Mouse (Mus musculus) liver, embryonic 14.5 days (tissue): ENCODE data around the gene Mapkapk3. TPM values are rescaled to one million over a fixed set of nuclear protein-coding genes. Genes with fewer than 3 reads are reported as not detected.

Source experiments
- ATAC-seq: fragments of 200-750 bp; cut with Nextera tagmentation; 2 replicates; pipeline ENCODE4 v1.8.0; 2017; ENCODE audit warnings: moderate number of reproducible peaks, mild to moderate bottlenecking, moderate library complexity; ENCODE audit not compliant: insufficient read depth
- DNase-seq, 3 experiments: peaks; one replicate each; pipeline ENCODE4 v3.0.0-alpha.2; 2012 to 2013; ENCODE audit warnings: low read depth in 3 of 3, low spot score in 3 of 3
- H3K27ac ChIP-seq: fragments of 300-500 bp; sonication (generic); 2 replicates; pipeline ENCODE4 v1.5.1; 2014; ENCODE audit warnings: moderate library complexity, mild to moderate bottlenecking, control low read depth, inconsistent platforms
- H3K27me3 ChIP-seq: fragments of 300-500 bp; sonication (generic); 2 replicates; pipeline ENCODE4 v1.6.1; 2014; ENCODE audit warnings: mild to moderate bottlenecking, low read length, moderate library complexity; ENCODE audit not compliant: control insufficient read depth, insufficient read depth
- H3K36me3 ChIP-seq: fragments of 300-500 bp; sonication (generic); replicated peaks from 2 replicates; pipeline ENCODE4 v1.6.1; 2014; ENCODE audit warnings: low read depth; ENCODE audit not compliant: control insufficient read depth, insufficient read depth
- H3K4me1 ChIP-seq, 2 experiments: fragments of 200-500 bp in 1 of 2; fragments of 300-500 bp in 1 of 2; sonication (generic) in 1 of 2; replicated peaks; 2 replicates each; pipeline ENCODE4 v1.6.1; 2012 to 2014; ENCODE audit warnings: antibody characterized with exemption in 1 of 2, inconsistent platforms in 1 of 2, low read length in 1 of 2; ENCODE audit not compliant: control insufficient read depth in 2 of 2, insufficient read depth in 2 of 2
- H3K4me2 ChIP-seq: fragments of 300-500 bp; sonication (generic); 2 replicates; pipeline ENCODE4 v1.6.1; 2014; ENCODE audit warnings: low read depth, mild to moderate bottlenecking, control low read depth, moderate library complexity
- H3K4me3 ChIP-seq, 2 experiments: fragments of 200-500 bp in 1 of 2; fragments of 300-500 bp in 1 of 2; sonication (generic) in 1 of 2; 2 replicates each; pipeline ENCODE4 v1.5.1; 2012 to 2014; ENCODE audit warnings: low read depth in 2 of 2, low read length in 2 of 2, mild to moderate bottlenecking in 2 of 2, control low read depth in 1 of 2, inconsistent platforms in 1 of 2, moderate library complexity in 1 of 2; ENCODE audit not compliant: insufficient read depth in 1 of 2
- H3K9ac ChIP-seq: fragments of 300-500 bp; sonication (generic); replicated peaks from 2 replicates; pipeline ENCODE4 v1.6.1; 2014; ENCODE audit warnings: mild to moderate bottlenecking, control low read depth, moderate library complexity
- H3K9me3 ChIP-seq: fragments of 300-500 bp; sonication (generic); 2 replicates; pipeline ENCODE4 v1.6.1; 2016; ENCODE audit warnings: low read length, mixed read lengths; ENCODE audit not compliant: control insufficient read depth
- CTCF ChIP-seq: IDR thresholded peaks from 2 replicates; pipeline ENCODE4 v1.5.1; 2016; ENCODE audit warnings: antibody characterized with exemption, low read depth, control low read depth
- EP300 ChIP-seq: IDR thresholded peaks from 2 replicates; pipeline ENCODE4 v1.6.1; 2016; ENCODE audit warnings: antibody characterized with exemption, low read depth
- WGBS: fragments of 180-500 bp; shearing (Covaris S2); extraction: QIAGEN DNeasy Blood & Tissue Kit; methylation state at CpG from one replicate; pipeline ENCODE4 v1.1.7; 2014; ENCODE audit not compliant: insufficient replicate concordance; 5-methylcytosine and 5-hydroxymethylcytosine counted together
- polyA plus RNA-seq, 2 experiments: library from polyadenylated mRNA; depleted of rRNA in 1 of 2; stranded (reverse) in 1 of 2; unstranded in 1 of 2; fragments of >200 nt; fragmentation: Nextera tagmentation in 1 of 2; extraction: Ambion mirVana in 1 of 2; gene quantifications; 2 replicates each; pipeline versions ENCODE4 v1.2.1 to v1.2.3; 2012 to 2014

Mapkapk3 gene
- polyA plus RNA-seq, 2 experiments, result 6.2 to 8.0 TPM

DNA sequence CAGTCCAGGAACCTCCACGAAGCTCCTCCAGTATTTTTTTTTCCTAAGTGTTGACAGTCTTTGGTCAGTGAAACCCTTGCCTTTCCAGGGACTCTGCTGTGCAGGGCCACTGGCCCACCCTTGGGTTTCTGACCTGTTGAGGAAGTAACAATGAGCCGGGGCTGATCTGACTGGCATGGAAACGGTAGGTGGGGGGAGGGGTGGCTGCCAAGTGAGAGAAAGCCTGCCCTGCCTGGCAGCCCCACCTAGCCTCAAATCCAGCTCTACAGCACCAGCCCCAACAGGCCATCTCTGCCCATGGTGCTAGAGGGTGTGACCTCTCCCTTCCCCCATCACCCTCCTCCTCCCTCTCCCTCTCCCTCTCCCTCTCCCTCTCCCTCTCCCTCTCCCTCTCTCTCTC lies 4.7 kb downstream of the Mapkapk3 start:
- DNase-seq (no peak), ATAC-seq (no peak)
- Histone ChIP-seq H3K36me3 (no peaks in the 10 kb centered on the region), H3K4me2 (no peak overlapping the region), H3K4me3 (no peak overlapping the region), H3K27me3 (no peaks in the 10 kb centered on the region), H3K27ac (no peak overlapping the region), H3K9ac (no peak overlapping the region), H3K4me1 (peaks cover 4 to 35% of the 10 kb centered on the region in 2 experiments), H3K9me3 (no peaks in the 10 kb centered on the region)
- TF ChIP-seq EP300 (no peak), CTCF (no peak)
- WGBS, result 11% methylated on average over 3 of the region's 3 CpGs

DNA sequence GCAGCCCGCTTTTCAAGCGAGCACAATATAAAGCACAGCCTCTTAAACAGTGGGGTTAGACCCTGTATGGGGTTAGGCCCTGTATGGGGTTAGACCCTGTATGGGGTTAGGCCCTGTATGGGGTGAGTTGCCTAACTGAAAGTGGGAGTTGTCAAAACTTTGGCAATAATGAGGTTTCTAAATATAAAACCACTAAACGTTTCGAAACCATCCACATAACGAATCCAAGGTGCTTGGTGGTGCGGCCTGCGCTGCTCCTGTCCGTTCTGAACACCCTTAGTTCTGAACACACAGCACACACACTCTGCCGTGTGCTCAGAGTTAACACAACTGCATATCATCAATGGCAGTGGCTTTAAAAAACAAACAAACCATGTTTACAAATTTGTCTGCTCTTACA lies 6.7 kb downstream of the Mapkapk3 start:
- H3K4me1 ChIP-seq, result peaks cover 5 to 27% of the 10 kb centered on the region in 2 experiments; a peak in 3 of 4 replicates
- no peak overlapping the region for H3K4me2 ChIP-seq
- ATAC-seq (no peak), DNase-seq (no peak)
- H3K9ac ChIP-seq, result no peak overlapping the region
- H3K36me3 ChIP-seq, result no peaks in the 10 kb centered on the region
- 77% methylated on average over 9 of the region's 9 CpGs for WGBS
- no peak overlapping the region for H3K4me3 ChIP-seq
- TF ChIP-seq CTCF (no peak), EP300 (no peak)
- H3K9me3 ChIP-seq, result no peaks in the 10 kb centered on the region
- H3K27me3 ChIP-seq, result no peaks in the 10 kb centered on the region
- H3K27ac ChIP-seq, result no peak overlapping the region

DNA sequence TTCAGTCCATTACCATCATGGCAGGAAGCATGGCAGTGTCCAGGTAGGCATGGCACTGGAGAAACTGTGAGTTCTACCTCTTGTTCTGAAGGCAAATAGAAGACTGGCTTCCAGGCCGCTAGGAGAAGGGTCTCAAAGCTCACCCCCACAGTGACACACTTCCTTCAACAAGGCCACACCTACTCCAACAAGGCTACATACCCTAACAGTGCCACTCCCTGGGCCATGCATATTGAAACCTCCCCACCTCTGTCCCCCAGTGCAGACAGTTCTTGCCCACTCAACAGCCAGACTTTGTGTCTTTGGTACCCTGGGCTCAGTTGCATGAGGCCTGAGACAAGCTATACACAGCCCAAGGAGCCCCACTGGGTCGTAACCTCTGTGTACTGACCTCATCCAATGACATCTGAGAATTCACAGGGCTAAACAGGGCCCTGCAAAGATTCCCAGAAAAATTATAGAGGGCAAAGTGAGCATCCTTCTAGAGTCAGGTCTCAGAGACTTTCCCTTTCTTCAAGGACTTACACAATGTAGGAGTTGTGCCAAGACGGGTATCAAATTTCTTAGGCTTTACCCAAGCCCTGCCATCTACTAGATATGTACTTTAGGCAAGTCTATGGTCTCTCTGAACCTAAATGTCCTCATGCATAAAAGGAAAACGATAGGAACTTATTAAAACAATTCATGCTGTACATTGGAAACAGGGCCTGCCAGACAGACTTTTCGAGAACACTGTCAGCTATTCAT lies 8.3 kb downstream of the Mapkapk3 start:
- 65% methylated on average over 5 of the region's 5 CpGs for WGBS
- no peak for DNase-seq
- H3K27ac ChIP-seq, result no peak overlapping the region
- no peaks in the 10 kb centered on the region for H3K36me3 ChIP-seq
- no peak overlapping the region for H3K4me3 ChIP-seq
- ATAC-seq, result no peak
- TF ChIP-seq EP300 (no peak), CTCF (no peak)
- H3K4me2 ChIP-seq, result no peak overlapping the region
- H3K4me1 ChIP-seq, result peaks cover 5 to 15% of the 10 kb centered on the region in 2 experiments; a peak in 3 of 4 replicates
- H3K9me3 ChIP-seq, result no peaks in the 10 kb centered on the region
- H3K9ac ChIP-seq, result no peak overlapping the region
- H3K27me3 ChIP-seq, result no peaks in the 10 kb centered on the region

DNA sequence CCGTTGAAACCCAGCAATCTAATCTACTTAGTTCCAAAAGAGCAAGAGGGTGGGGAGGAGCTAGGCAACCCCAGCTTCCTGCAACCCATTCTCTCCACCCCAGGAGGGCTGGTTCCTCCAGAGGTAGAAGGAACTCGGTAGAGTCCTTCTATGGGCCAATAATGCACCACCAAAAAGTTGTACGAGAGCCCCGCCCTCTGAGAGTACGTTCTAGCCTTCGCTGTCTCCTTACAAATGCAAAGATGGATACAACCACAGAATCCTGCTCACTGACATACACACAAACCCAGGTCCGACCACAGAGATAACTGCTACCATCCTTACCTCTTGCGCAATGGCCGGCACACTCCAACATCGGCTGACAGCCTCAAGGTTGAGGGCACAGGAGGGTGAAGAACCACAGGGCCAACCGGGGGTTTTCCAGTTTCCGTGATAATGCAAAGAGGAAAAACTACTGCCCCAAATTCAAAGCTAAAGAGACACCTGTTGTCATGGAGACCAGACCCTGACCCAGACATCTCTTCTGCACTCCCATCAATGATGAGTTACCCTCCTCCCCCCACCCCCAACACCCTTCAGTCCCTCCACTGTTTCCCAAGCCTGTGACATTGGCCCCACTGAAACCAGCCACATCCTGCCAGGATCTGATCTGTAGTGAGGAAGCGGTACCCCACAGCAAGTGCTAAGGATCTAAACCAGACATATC lies 9.2 kb downstream of the Mapkapk3 start:
- TF ChIP-seq EP300, result no peak
- TF ChIP-seq CTCF, result no peak
- Histone ChIP-seq H3K27ac (no peak overlapping the region), H3K4me2 (peak overlapping the region; percentile 56), H3K27me3 (no peaks in the 10 kb centered on the region), H3K4me1 (peaks cover 5 to 15% of the 10 kb centered on the region in 2 experiments; a peak in 3 of 4 replicates), H3K4me3 (peak overlapping the region in 1 of 2 experiments; percentile 5; a peak in 1 of 4 replicates), H3K9me3 (no peaks in the 10 kb centered on the region), H3K9ac (no peak overlapping the region), H3K36me3 (no peaks in the 10 kb centered on the region)
- ATAC-seq (peak; percentile 45), DNase-seq (no peak)
- WGBS, result 10% methylated on average over 13 of the region's 13 CpGs
